Mouse (Mus musculus) midbrain, embryonic 12.5 days (tissue): Measurements from ENCODE around the gene Adsl. TPM values are rescaled to one million over a fixed set of nuclear protein-coding genes. Genes with fewer than 3 reads are reported as not detected.
A peak's percentile ranks its signal among the peaks of the same experiment; 100 is the strongest.
"Not testable (repeated sequence)": the region's sequence is repeated elsewhere in the genome, so short reads cannot be mapped to it uniquely, and the experiment has no call there.

Experiments
- ATAC-seq: fragments of 200-750 bp; cut with Nextera tagmentation; 2 replicates; pipeline ENCODE4 v1.8.0; 2017; ENCODE audit warnings: low read depth, moderate TSS enrichment, moderate library complexity; ENCODE audit not compliant: low FRiP score
- H3K27ac ChIP-seq: fragments of 300-500 bp; sonication (generic); replicated peaks from 2 replicates; pipeline ENCODE4 v1.5.1; 2016; ENCODE audit warnings: mild to moderate bottlenecking
- H3K27me3 ChIP-seq: fragments of 300-500 bp; sonication (generic); 2 replicates; pipeline ENCODE4 v1.6.1; 2016; ENCODE audit warnings: mild to moderate bottlenecking
- H3K36me3 ChIP-seq: fragments of 300-500 bp; sonication (generic); 2 replicates; pipeline ENCODE4 v1.6.1; 2016
- H3K4me1 ChIP-seq: fragments of 300-500 bp; sonication (generic); 2 replicates; pipeline ENCODE4 v1.6.1; 2016
- H3K4me2 ChIP-seq: fragments of 300-500 bp; sonication (generic); replicated peaks from 2 replicates; pipeline ENCODE4 v1.6.1; 2016; ENCODE audit warnings: mild to moderate bottlenecking, moderate library complexity
- H3K4me3 ChIP-seq: fragments of 300-500 bp; sonication (generic); 2 replicates; pipeline ENCODE4 v1.5.1; 2016; ENCODE audit warnings: mild to moderate bottlenecking
- H3K9ac ChIP-seq: fragments of 300-500 bp; sonication (generic); replicated peaks from 2 replicates; pipeline ENCODE4 v1.6.1; 2016; ENCODE audit warnings: mild to moderate bottlenecking, moderate library complexity
- H3K9me3 ChIP-seq: fragments of 300-500 bp; sonication (generic); 2 replicates; pipeline ENCODE4 v1.6.1; 2016; ENCODE audit warnings: mild to moderate bottlenecking
- WGBS: fragments of 180-500 bp; shearing (Covaris S2); methylation state at CpG from one replicate; pipeline ENCODE4 v1.1.7; 2016; 5-methylcytosine and 5-hydroxymethylcytosine counted together
- polyA plus RNA-seq: library from polyadenylated mRNA; unstranded; fragments of >200 nt; fragmentation: Nextera tagmentation; extraction: Ambion mirVana; gene quantifications from 2 replicates; pipeline ENCODE4 v1.2.1, GENCODE M21; 2016

Gene Adsl
- 128 and 153 TPM in 2 replicates for polyA plus RNA-seq

DNA sequence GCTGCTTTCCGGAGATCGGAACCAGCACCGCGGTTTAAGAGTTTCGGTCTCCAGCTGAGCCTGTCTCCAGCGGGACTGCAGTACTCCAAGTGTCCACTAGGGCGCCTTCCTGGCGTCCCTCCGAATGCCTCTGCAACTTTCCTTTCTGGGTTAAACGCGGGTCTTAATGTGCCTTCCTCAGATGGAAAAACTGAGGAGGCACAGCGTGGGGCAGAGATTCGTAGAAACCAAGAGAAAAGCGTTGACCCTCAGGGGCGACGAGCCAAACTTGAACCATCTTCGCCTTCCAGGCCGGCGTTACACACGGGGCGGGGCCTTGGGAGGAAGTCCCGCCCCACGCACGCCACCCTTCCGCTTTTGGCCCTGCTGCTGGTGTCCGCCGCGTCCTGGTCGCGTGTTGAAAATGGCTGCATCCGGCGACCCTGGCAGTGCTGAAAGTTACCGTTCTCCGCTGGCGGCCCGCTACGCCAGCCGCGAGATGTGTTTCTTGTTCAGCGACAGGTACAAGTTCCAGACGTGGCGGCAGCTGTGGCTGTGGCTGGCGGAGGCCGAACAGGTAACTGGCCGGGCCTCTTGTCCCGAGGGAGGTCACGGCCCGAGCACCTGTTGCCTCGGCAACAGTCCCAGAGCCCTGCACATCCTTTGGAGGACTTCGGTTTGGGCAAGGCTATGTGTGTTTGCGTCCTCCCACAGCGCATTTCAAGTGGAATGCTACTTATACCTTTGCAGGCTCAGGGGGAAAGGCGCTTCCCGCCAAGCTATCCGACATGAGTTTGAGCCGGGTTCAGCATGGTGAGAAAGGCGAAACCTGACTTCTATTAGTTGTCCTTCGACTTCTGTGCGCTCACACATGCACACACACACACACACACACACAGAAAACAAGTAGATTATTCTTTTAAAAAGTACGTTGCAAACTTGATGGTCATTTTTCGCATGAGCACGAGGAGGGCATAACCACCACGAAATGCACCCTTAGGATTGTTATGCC is at the start of gene Adsl:
Gene Adsl (plus strand): TSS at position 346 of the 991 bp plus-strand sequence.
- peak; percentile 95 for ATAC-seq
- H3K9ac ChIP-seq, result peak within 1 kb of the TSS; percentile 78
- peak within 1 kb of the TSS; percentile 93 for H3K4me3 ChIP-seq
- H3K27me3 ChIP-seq, result no peaks in the 10 kb centered on the region
- H3K27ac ChIP-seq, result peak within 1 kb of the TSS; percentile 63
- H3K36me3 ChIP-seq, result peaks cover 16% of the 10 kb centered on the region
- peak within 1 kb of the TSS; percentile 79 for H3K4me2 ChIP-seq
- under 1% methylated on average over 63 of the region's 63 CpGs for WGBS
- peaks cover 15% of the 10 kb centered on the region for H3K4me1 ChIP-seq
- no peaks in the 10 kb centered on the region for H3K9me3 ChIP-seq

DNA sequence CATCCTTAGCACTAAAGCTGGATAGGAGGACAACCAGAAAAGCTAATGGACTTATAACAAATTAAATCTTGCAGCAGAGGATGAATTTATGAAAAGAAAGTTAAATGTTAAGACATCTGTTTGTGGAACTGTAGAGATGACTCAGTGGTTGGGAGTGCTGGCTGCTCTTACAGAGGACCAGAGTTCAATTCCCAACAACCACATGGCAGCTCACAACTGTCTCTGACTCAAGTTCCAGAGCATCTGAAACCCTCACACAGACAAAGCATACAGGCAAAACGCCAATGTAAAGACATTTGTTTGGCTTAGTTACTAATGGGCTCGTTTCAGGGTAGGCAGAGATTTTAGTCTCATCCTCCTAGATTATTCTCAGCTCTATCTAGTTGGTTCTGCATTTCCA is 48.5 kb upstream of the Adsl start:
- WGBS, result 87% methylated on average over 2 of the region's 2 CpGs
- H3K36me3 ChIP-seq, result peaks cover 89% of the 10 kb centered on the region
- no peak for ATAC-seq

DNA sequence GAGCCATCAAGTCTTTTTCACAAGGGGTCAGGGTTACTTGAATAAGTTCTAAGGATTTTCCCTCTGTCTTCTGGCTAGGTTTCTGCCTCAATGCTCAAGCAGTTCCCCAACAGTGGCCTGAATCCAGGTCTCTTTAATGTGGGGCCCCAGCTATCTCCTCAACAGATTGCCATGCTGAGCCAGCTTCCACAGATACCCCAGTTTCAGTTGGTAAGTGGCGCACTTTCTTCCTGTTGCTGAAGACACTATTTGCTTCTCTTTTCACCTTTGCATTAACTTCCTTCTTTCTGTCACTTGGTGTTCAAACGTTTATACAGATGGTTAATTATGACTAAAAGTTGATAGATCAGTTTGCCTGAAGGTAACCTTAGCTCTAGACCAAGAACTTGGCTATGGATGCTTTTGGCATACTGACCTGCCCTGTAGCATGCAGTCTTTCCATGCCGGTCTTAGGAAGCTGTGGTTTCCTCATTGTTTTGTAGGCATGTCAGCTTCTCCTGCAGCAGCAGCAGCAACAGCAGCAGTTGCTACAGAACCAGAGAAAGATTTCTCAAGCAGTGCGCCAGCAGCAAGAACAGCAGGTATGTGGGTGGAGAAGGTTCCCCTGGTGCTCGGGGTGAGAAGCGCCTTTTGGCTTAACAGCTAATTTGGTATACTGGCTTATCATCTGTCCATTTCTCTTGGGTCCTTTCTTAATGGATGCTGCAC is 46.3 kb upstream of the Adsl start:
- Histone ChIP-seq H3K27me3 (no peaks in the 10 kb centered on the region), H3K36me3 (peaks cover 88% of the 10 kb centered on the region), H3K9ac (no peak overlapping the region), H3K4me2 (no peak overlapping the region), H3K4me1 (no peaks in the 10 kb centered on the region), H3K4me3 (no peak overlapping the region), H3K27ac (no peak overlapping the region), H3K9me3 (no peaks in the 10 kb centered on the region)
- 94% methylated on average over 6 of the region's 6 CpGs for WGBS
- no peak for ATAC-seq

More for the DNA sequence above, 48.5 kb upstream of the Adsl start:
- Histone ChIP-seq H3K4me2 (no peak overlapping the region), H3K9me3 (no peaks in the 10 kb centered on the region), H3K27ac (no peak overlapping the region), H3K4me3 (no peak overlapping the region), H3K27me3 (no peaks in the 10 kb centered on the region), H3K4me1 (no peaks in the 10 kb centered on the region), H3K9ac (no peak overlapping the region)

DNA sequence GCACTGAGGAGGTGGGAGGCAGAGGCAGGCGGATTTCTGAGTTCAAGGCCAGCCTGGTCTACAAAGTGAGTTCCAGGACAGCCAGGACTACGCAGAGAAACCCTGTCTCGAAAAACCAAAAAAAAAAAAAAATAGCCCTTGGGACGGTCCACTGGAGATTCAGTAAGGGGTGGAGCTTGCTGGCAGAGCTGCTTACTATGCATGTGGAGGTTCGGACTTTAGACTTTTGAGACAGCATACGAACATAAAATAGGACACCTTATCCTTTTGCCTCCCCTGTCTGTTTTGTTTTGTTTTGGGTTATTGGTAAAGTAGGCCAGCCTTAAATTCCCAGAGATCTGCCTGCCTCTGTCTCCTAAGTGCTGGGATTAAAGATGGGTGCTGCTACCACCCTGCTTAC is 43.5 kb upstream of the Adsl start:
- peaks cover 73% of the 10 kb centered on the region for H3K36me3 ChIP-seq
- H3K27me3 ChIP-seq, H3K9me3 ChIP-seq, ATAC-seq, H3K4me2 ChIP-seq, H3K4me3 ChIP-seq, H3K4me1 ChIP-seq, H3K9ac ChIP-seq, H3K27ac ChIP-seq: not testable (repeated sequence)
- WGBS, result 94% methylated on average over 6 of the region's 6 CpGs

- Histone ChIP-seq H3K9ac (no peak overlapping the region), H3K4me1 (no peaks in the 10 kb centered on the region), H3K27me3 (no peaks in the 10 kb centered on the region), H3K36me3 (peaks cover 76% of the 10 kb centered on the region), H3K27ac (no peak overlapping the region), H3K9me3 (no peaks in the 10 kb centered on the region), H3K4me2 (no peak overlapping the region), H3K4me3 (no peak overlapping the region)
- no peak for ATAC-seq
- 91% methylated on average over 3 of the region's 3 CpGs for WGBS
Measured at GRCm38 (mm10) chr15:80910183-80910582, 38.1 kb upstream of the Adsl start.

DNA sequence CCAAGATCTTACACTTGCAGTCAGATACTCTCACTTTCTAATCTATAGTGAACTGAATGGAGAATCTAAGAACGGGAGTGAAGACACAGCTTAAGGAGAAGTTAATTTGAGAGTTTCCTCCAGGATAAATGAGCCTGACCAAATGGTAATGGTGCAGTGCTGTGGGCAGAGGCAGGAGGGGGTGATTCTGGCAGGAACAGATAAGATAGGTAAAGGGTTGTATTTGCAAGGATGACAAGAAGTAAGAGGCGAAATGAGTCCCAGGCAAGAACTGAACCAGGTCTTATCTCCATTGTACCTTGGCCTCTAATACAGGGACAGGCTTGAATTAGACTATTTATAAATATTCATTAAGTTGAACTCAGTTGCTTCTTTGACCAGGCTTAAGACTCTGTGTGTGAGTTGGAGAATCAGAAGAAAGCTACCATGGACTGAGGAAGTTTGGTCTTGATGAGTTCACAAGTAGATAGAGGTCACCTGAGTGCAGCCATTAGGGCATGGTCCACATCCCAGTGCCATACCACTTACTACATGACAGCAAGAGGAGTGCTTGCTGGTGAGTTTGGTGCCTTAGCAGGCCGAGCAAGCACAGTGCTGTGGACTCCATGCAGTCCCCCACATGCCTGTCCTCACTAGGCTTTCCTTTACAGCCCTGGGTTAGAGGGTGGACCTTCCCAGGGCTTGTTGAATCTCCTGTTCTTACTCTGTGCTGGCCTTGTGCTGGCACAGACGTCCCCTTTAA is 37.3 kb upstream of the Adsl start:
- Histone ChIP-seq H3K4me2 (no peak overlapping the region), H3K27ac (no peak overlapping the region), H3K9me3 (no peaks in the 10 kb centered on the region), H3K36me3 (peaks cover 75% of the 10 kb centered on the region), H3K9ac (no peak overlapping the region), H3K27me3 (no peaks in the 10 kb centered on the region), H3K4me1 (no peaks in the 10 kb centered on the region), H3K4me3 (no peak overlapping the region)
- ATAC-seq, result no peak
- 91% methylated on average over 4 of the region's 4 CpGs for WGBS

- 87% methylated on average over 3 of the region's 3 CpGs for WGBS
- no peak for ATAC-seq
- Histone ChIP-seq H3K4me1 (no peaks in the 10 kb centered on the region), H3K4me2 (no peak overlapping the region), H3K9me3 (no peaks in the 10 kb centered on the region), H3K36me3 (peaks cover 77% of the 10 kb centered on the region), H3K27ac (no peak overlapping the region), H3K27me3 (no peaks in the 10 kb centered on the region), H3K9ac (no peak overlapping the region), H3K4me3 (no peak overlapping the region)
Measured at GRCm38 (mm10) chr15:80912175-80912574, 36.1 kb upstream of the Adsl start.

DNA sequence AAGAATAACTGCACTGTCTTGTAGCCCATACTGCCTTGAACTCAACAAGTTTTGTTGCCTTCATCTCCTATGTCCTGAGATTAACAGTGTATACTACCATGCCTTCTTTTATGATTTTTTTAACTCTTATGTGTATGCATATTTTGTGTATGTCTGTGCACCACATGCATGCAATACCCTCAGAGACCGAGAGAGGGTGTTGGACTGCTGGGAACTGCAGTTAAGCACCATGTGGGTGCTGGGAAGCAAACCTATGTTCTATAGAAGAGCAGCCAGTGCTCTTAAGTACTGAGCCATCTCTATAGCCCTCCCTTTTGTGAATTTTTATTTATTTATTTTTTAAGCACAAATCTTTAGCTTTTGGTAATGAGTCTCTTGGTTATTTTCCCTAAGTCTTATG is 34.5 kb upstream of the Adsl start:
- WGBS, result 100% methylated on average over 1 of the region's 1 CpGs
- H3K27ac ChIP-seq, result no peak overlapping the region
- peaks cover 82% of the 10 kb centered on the region for H3K36me3 ChIP-seq

DNA sequence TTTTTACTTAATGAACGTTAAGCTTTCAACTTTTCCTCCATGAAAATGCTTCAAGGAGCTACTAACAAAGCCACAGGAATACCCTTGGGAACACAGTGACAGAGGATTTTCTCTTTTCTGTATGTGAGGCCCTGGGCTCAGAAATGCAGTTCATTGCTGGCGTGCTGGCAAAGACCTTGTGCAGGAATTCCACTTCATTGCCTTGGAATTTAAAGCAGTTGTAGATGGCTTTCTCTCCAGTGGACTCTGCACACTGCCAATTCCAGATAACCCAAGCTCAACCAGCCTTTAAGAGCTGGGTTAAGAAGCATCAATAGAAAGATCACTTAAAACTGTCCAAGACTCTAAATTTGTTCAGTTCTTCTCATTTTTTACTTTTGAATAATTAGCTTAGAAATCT is 32.4 kb upstream of the Adsl start:
- Histone ChIP-seq H3K4me2 (no peak overlapping the region), H3K36me3 (peaks cover 92% of the 10 kb centered on the region), H3K27me3 (no peaks in the 10 kb centered on the region), H3K9me3 (no peaks in the 10 kb centered on the region), H3K27ac (no peak overlapping the region), H3K4me1 (no peaks in the 10 kb centered on the region), H3K4me3 (no peak overlapping the region), H3K9ac (no peak overlapping the region)
- no peak for ATAC-seq
- 86% methylated on average over 2 of the region's 2 CpGs for WGBS

More for the DNA sequence above, 34.5 kb upstream of the Adsl start:
- Histone ChIP-seq H3K9ac (no peak overlapping the region), H3K4me1 (no peaks in the 10 kb centered on the region), H3K4me2 (no peak overlapping the region), H3K27me3 (no peaks in the 10 kb centered on the region), H3K4me3 (no peak overlapping the region), H3K9me3 (no peaks in the 10 kb centered on the region)
- no peak for ATAC-seq

- H3K36me3 ChIP-seq, result peaks cover 92% of the 10 kb centered on the region
- no peak overlapping the region for H3K4me3 ChIP-seq
- WGBS, result 95% methylated on average over 7 of the region's 7 CpGs
- H3K27me3 ChIP-seq, result no peaks in the 10 kb centered on the region
- H3K4me2 ChIP-seq, result no peak overlapping the region
- no peak overlapping the region for H3K27ac ChIP-seq
- no peaks in the 10 kb centered on the region for H3K9me3 ChIP-seq
- H3K9ac ChIP-seq, result no peak overlapping the region
- ATAC-seq, result no peak
- H3K4me1 ChIP-seq, result no peaks in the 10 kb centered on the region
Measured at GRCm38 (mm10) chr15:80916621-80917020, 31.7 kb upstream of the Adsl start.

DNA sequence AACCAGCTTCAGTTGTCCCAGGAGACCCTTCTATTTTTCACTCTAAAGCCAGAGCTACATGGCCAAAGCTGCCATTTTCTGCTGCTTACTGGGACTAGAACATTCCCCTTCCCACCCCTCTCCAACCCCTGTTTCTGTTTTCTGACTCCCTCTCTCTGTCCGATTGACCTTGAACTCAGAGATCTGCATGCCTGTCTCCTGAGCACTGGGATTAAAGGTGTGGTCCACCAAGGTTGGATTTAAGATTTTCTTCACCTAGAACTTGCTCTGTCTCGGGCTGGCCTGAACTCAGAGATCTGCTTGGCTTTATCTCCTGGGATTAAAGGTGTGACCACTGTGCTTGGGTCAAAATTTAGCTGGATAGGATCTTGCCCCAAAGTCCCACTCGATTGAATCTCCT is 27.9 kb upstream of the Adsl start:
- ATAC-seq, result no peak
- no peak overlapping the region for H3K27ac ChIP-seq
- H3K36me3 ChIP-seq, result peaks cover 90% of the 10 kb centered on the region
- WGBS, result 96% methylated on average over 3 of the region's 3 CpGs
- H3K4me2 ChIP-seq, result no peak overlapping the region
- H3K27me3 ChIP-seq, result no peaks in the 10 kb centered on the region
- H3K4me1 ChIP-seq, result no peaks in the 10 kb centered on the region
- no peak overlapping the region for H3K4me3 ChIP-seq
- H3K9ac ChIP-seq, result no peak overlapping the region
- no peaks in the 10 kb centered on the region for H3K9me3 ChIP-seq
